Mouse (Mus musculus) heart, adult 11 months (tissue): Measurements from ENCODE around the gene Prkab1.
A peak's percentile ranks its signal among the peaks of the same experiment; 100 is the strongest.

ENCODE experiments used
- DNase-seq: peaks from one replicate; pipeline ENCODE4 v3.0.0; 2022

Gene Prkab1

GRCm38 (mm10) chr5:116024327-116024739 lies at the start of gene Prkab1:
Gene Prkab1, minus strand, starts transcription at chr5:116024508.
- peak; percentile 100 for DNase-seq

DNA sequence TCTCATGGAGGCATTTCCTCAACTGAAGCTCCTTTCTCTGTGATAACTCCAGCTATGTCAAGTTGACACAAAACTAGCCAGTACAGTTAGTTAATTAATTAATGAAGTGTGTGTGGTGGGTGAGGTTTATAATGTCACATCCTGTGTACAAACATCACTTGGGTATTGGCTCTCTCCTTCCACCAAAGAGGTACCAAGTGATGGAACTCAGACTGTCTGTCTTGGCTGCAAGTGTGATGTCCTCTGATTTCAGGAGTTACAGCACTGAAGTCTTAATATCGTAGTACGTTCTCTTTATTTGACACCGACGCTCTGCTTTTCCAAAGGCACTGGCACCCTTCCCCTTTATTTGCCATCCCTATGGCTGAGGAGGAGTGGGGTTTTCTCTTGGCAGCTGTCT lies 45.3 kb upstream of the Prkab1 start:
- DNase-seq: no peak

DNA sequence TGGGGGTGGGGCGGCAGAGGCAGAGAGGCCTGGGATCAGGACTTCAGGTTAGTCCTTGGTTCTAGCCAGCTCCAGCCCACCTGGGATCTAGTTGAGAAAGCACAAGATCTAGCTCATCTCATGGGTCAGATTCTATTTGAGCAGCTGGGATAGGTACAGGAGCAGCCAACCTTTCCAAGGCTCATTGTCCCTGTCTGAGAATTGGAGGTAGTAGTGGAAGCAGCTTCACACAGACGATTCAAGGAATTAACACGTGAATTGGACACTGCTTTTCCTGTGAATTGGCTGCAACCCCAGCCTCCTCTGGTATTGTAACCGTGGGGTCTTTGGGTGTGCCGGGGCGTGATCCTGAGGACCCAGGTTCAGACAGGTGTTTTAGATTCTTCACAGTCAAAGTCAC lies 28.5 kb upstream of the Prkab1 start:
- no peak for DNase-seq

DNA sequence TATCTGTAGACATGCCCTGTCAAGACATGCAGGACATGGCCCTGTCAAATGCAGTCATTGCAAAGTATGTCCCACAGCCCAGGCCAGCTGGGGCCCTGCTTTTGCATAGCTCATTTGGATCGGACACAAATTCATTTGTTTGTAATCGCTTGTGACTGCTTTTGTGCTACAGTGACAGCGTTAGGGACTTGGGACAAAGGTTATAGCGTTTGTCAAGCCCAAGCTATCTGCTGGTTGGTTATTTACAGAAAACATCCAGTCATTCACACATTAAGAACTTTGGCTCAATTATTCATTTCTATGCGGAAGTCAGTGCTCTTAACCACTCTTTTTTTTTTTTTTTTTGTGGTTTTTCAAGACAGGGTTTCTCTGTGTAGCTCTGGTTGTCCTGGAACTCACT lies 27.9 kb upstream of the Prkab1 start:
- DNase-seq: no peak

DNA sequence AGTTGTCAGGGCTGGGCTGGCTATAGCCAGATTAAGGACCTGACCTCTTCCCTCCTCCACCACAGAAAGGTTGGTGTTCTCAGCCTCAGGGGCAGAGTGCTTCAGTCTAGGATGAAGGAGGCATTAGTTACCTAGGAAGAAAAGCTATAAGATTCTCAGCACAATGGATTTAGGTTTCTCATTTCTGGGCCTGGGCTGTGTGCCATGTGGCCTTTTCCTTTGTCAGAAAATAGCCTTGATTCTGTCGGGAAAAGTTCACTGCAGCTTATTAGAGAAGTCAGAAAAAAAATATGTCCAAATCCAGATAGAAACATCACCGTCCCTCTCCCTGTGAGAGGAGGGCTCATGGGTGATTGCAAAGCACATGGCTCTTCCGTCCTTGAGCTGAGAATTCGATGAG lies 25.5 kb upstream of the Prkab1 start:
- DNase-seq: no peak

DNA sequence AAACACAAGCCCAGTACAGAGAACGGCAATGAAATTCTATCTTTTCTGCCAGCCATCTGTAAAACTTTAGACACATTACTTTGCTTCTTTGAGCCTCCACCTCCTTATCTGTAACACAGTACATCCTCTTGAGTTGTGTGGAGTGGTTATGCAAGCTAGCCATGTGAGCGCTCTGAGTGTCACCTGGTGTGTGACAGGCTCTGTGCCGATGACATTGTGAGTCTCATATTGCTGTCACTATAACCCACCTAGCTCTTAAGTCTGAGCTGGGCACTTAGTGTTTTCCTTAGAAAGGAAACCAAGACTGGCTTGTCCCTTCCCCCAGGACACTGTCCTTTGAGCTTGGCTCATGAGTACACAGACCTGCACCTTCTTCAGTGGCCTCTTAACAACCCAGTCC lies 24.0 kb upstream of the Prkab1 start:
- no peak for DNase-seq

DNA sequence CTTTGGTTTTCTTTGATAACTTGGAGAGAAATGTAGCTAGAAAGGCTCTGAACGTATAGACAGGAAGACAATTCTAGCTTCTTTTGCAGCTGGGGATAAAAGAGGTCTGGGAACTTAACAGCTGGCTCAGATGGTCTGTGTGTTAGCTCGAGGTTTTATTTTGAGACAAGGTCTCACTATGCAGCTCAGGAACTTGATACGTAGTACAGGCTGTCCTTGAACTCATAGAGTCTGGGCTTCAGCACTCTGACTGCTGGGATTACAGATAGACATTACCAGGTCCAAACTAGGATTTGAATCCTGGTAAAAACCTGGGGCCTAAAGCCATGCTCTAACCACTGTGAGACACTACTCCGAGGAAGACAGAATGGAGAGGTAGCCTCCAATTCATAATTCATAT lies 21.9 kb upstream of the Prkab1 start:
- DNase-seq: no peak

DNA sequence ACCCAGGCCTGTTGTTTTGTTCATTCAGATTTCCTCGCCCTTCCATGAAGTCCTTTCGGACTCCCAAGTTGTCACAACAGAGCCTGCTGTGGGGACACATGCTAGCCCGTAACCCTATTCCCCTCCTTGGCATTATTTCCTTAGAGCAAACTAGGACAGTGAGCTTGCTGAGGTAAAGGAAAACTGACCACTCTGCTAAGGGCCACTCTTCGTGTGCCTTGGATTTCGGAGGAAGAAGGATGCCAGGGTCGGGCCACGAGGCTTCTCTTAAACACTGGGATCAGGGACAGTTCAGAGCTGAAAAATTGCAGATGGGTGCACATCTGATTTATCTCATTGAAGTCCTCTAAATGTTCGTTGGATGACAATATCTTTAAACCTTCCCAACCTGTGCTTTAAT lies 21.3 kb upstream of the Prkab1 start:
- no peak for DNase-seq

DNA sequence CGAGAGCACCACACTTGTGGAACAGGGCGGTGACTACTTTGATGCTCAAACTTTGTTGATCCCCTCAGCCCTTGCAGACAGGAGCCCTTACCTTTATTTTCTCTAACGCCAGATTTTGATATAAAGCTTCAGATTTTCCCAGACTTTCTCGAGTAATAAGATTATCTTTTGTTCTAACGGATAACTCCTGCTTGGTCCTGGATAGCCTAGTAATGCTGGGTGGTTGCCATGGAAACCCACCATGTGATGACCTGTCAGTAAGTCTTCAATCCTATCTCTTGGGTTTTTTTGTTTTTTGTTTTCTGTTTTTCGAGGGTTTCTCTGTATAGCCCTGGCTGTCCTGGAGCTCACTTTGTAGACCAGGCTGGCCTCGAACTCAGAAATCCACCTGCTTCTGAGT lies 17.9 kb upstream of the Prkab1 start:
- DNase-seq: no peak

DNA sequence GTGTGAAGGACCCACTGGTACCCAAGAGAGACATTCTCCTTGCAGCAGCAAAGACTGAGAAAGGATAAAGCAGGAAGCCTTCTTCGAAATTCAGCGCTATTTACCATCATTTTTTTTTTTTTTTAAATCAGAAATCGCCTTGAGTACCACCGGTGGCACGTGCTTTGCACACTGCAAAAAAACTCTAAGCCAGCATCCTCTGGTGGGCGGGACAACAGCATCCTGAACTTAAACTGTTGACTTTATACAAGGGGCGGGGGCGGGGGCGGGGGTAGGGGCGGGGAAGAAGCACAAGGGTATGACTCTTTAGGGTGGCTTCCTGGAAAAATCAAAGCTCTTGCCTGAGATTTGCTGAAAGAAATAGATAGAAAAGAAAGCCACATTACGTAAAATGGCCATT lies 15.4 kb upstream of the Prkab1 start:
- no peak for DNase-seq

GRCm38 (mm10) chr5:116037731-116038130 lies 13.4 kb upstream of the Prkab1 start:
- DNase-seq: no peak

- DNase-seq: no peak
These were observed 12.2 kb upstream of the Prkab1 start for GRCm38 (mm10) chr5:116036465-116036864.

- peak; percentile 90 for DNase-seq
These were observed 6.9 kb upstream of the Prkab1 start for GRCm38 (mm10) chr5:116031190-116031577.

- DNase-seq: peak; percentile 84
These were observed 6.4 kb upstream of the Prkab1 start for GRCm38 (mm10) chr5:116030566-116031189.

GRCm38 (mm10) chr5:116029071-116029470 lies 4.8 kb upstream of the Prkab1 start:
- no peak for DNase-seq

GRCm38 (mm10) chr5:116026561-116026960 lies 2.3 kb upstream of the Prkab1 start:
- no peak for DNase-seq

GRCm38 (mm10) chr5:116026107-116026506 lies 1.8 kb upstream of the Prkab1 start:
- no peak for DNase-seq

DNA sequence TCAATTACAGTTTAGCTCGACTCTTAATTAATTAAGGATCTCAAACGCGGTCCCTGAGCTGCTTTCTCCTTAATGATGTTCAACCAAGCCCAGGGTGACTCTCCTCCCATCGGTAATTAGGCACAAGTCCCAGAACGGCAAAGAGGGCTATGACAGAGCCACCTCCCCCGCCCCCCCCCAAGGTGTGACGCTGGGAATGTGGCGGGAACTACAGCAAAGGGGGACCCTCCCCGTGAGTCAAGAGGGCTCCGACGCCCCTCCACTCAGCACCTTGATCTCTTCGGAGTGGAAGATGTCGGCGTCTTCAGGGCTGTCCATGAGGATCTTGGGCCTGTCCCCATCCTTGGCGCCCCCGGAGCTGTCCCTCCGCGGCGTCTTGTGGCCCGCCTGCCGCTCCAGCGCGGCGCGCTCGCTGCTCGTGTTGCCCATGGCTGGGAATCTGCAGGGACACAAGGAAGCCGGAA lies 455 bp downstream of the Prkab1 start:
- DNase-seq: no peak

DNA sequence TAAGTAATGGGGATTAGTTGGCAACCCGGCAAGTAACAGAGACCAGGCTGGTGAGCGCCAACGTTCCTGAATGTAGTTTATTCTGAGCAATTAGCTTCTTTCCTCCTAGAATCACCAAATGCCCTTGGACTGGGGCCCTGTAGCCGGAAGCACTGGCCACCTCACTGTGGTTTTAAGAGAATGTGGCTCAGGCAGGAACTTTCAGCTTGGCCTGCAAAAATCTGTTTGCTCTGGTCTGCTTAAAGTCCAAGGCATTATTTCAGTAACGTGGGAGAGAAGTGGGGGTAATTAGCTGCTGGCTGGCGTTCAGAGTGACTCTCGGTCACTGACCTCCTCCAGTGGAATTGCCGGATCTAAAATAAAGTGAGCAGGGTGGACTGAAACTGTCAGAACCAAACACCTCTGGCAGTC lies 1.1 kb downstream of the Prkab1 start:
- no peak for DNase-seq

DNA sequence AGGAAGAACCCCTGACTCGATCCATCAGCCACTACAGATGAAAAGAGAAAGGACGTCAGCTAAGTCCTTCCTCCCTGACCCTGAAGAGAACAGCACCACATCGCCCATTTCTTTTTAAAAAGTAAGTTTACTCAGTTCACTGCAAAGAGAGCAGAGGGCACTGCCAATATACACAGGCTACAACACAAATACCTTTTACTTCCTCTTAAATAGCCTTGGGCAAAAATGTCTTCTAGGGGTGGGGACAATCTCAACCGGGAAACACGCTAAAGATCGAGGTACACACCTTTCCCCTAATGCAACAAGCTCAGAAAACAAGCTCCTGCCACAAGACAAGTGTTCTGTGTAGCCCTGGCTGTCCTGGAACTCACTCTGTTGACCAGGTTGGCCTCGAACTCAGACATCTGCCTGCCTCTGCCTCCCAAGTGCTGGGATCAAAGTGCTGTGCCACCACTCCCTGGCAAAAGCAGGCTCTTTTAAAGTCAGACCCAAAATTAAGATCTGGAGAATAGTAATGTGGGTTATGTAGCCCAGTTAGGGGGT lies 1.6 kb downstream of the Prkab1 start:
- DNase-seq: no peak

- DNase-seq: no peak
These were observed 2.2 kb downstream of the Prkab1 start for GRCm38 (mm10) chr5:116022131-116022530.

DNA sequence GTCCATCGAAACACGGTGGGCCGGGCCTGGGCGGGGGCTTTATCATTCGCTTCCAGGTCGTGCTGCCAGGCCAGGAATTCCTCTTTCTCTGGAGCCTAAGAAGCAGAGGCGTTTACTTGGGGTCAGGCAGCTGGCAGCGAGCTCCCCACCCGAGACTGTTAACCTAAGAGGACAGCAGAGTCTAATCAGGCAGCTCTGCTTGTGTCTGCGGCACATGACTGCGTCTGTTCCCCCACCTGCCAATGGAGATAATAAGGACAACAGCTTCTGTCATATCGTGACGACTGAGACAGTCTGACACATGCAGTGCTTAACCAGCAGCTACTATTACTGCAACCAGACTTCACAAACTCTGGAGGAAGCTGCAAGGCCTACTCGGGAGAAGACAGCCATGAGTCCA lies 2.8 kb downstream of the Prkab1 start:
- peak; percentile 95 for DNase-seq

DNA sequence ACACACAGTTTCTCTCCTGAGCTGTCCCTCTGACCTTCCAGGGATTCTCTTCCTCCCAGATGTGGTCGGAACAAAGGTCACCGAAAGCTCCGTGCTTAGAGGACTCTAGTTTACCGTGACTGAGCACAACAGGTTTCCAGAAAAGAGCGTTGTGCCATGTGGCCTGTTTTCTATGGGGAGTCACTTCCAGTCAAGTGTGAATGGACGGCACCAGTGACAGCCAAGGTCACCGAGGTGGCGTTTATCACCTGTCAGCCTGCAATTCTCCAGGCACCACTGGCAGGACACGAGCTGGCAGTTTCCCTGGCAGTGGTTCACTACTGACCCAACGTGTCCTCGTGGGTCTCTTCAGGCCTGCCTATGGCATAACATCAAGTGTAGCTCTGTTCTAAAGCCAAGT lies 4.9 kb downstream of the Prkab1 start:
- DNase-seq: peak; percentile 98

DNA sequence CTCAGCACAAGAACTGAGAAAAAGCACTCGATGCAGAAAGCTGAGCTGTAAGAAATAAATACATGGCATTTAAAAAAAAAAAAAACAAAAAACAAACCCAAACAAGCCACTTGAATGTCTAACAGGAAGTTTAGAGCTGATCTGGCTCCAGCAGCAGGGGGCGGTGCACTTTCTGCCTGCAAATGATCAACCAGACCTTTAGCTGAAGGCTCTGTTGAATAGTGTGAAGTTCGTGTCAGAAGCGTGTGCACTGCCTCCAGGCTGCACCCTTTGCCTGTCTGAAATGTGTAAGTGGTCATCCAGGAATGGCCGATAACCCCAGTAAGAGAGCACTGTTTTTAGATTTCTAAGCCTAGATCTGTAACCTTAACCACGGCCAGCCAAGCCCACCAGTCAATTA lies 5.5 kb downstream of the Prkab1 start:
- no peak for DNase-seq

GRCm38 (mm10) chr5:116018196-116018595 lies 6.1 kb downstream of the Prkab1 start:
- DNase-seq: no peak
